Mouse (Mus musculus): ENCODE results near the gene Sh3bgrl3.

DNA sequence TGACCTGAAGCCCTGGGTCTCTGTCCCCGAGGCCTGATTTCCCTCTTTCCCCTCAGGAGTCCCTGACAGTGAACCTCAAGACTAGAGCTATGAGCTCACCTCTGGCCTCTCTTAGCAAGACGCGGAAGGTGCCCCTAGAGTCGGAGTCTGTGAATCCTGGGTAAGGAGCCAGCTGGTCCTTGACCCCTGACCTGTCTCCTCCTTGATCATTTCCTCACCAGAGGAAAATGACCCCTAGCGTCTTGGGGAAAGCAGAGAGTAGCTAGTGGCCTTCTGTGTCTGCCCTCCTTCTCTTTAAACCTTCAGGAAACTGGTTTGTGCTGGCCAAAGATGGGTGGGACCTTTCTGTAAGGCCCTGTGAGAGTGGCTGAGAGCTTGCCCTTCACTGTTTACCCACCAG is 20.4 kb downstream of the Sh3bgrl3 start:
- no peak for TF ChIP-seq CTCF (IDR thresholded peaks at IDR 0.05; ENCODE audit: low read depth, low read length)
- TF ChIP-seq TAL1 (conservative IDR thresholded peaks at IDR 0.05; ENCODE audit: low read depth, low read length), result no peak
- TF ChIP-seq GATA2 (IDR thresholded peaks at IDR 0.05; ENCODE audit: borderline replicate concordance, low read depth, low read length), result no peak

All from G1E (cell line).